Mouse (Mus musculus) cerebellum, adult 11 months (tissue): ENCODE measurements around the gene Mrpl41.
"Not testable (repeated sequence)": the region's sequence is repeated elsewhere in the genome, so short reads cannot be mapped to it uniquely, and the experiment has no call there.

Source experiments
- DNase-seq: peaks from one replicate; pipeline ENCODE4 v3.0.0; 2022

The Mrpl41 gene

GRCm38 (mm10) chr2:24974906-24975703 is at the start of gene Mrpl41:
Gene Mrpl41 (minus strand): TSS chr2:24975098.
- peak; percentile 96 for DNase-seq

- no peak for DNase-seq
Measured at GRCm38 (mm10) chr2:25022678-25023077, 47.8 kb upstream of the Mrpl41 start.

- DNase-seq: no peak
Measured at GRCm38 (mm10) chr2:25008250-25008649, 33.4 kb upstream of the Mrpl41 start.

GRCm38 (mm10) chr2:25006767-25007166 is 31.9 kb upstream of the Mrpl41 start:
- DNase-seq: no peak

- DNase-seq: no peak
Measured at GRCm38 (mm10) chr2:25003946-25004786, 29.3 kb upstream of the Mrpl41 start.

- no peak for DNase-seq
Measured at GRCm38 (mm10) chr2:25000544-25001235, 25.8 kb upstream of the Mrpl41 start.

- no peak for DNase-seq
Measured at GRCm38 (mm10) chr2:24996471-24996870, 21.6 kb upstream of the Mrpl41 start.

GRCm38 (mm10) chr2:24995332-24995731 is 20.4 kb upstream of the Mrpl41 start:
- no peak for DNase-seq

GRCm38 (mm10) chr2:24987762-24988161 is 12.9 kb upstream of the Mrpl41 start:
- DNase-seq: no peak

GRCm38 (mm10) chr2:24976960-24977359 is 2.1 kb upstream of the Mrpl41 start:
- DNase-seq: no peak

GRCm38 (mm10) chr2:24975704-24976297 is 903 bp upstream of the Mrpl41 start, which contains the start of gene Pnpla7:
Gene Pnpla7 (plus strand): TSS chr2:24976033.
- DNase-seq: peak; percentile 38

- DNase-seq: not testable (repeated sequence)
Measured at GRCm38 (mm10) chr2:24974452-24974851, 446 bp downstream of the Mrpl41 start.

- no peak for DNase-seq
Measured at GRCm38 (mm10) chr2:24970386-24970785, 4.5 kb downstream of the Mrpl41 start.

- DNase-seq: peak; percentile 82
Measured at GRCm38 (mm10) chr2:24962304-24963000, 12.4 kb downstream of the Mrpl41 start, which contains the start of gene Dph7. Gene Dph7 (plus strand): TSS chr2:24962400.

GRCm38 (mm10) chr2:24960910-24961309 is 14.0 kb downstream of the Mrpl41 start:
- no peak for DNase-seq

GRCm38 (mm10) chr2:24952537-24953055 is 22.3 kb downstream of the Mrpl41 start:
- DNase-seq: no peak

GRCm38 (mm10) chr2:24950189-24950535 is 24.7 kb downstream of the Mrpl41 start:
- DNase-seq: peak; percentile 28

GRCm38 (mm10) chr2:24949421-24950188 is 25.3 kb downstream of the Mrpl41 start, which contains the start of gene Zmynd19:
Gene Zmynd19 (plus strand): TSS chr2:24949792.
- DNase-seq: peak; percentile 99

- not testable (repeated sequence) for DNase-seq
Measured at GRCm38 (mm10) chr2:24944304-24944703, 30.6 kb downstream of the Mrpl41 start.

GRCm38 (mm10) chr2:24942092-24942491 is 32.8 kb downstream of the Mrpl41 start:
- DNase-seq: no peak
